Mouse (Mus musculus): Measurements from ENCODE around the gene Polr1b.

DNA sequence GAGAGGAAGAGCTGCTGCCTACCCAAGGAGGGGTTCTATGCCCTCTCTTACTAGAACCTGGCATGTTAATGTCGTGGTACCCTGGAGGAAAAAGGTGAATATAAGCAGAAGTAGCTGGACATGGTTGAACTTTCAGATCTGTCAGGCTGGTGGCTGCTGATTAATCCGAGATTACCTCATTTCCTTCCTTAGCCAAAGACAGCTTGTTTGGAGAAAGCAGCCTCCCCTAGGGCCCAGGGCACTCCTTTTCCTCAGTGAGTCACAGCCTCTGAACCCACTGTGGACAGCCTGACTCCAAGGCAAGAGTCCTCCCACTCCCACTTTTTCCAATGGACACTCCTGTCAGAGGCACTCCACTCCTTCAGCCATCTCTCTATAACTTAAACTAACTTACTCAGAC lies 74.8 kb downstream of the Polr1b start:
- TF ChIP-seq POLR2A (IDR thresholded peaks at IDR 0.05; ENCODE audit: borderline replicate concordance, control insufficient read depth, low read depth, low read length) (no peak), CTCF (IDR thresholded peaks at IDR 0.05; ENCODE audit: control insufficient read depth, insufficient read depth, low read length) (no peak)

All from bone marrow, adult 2 months (tissue).